Mouse (Mus musculus) stomach, adult 2 months (tissue): Measurements from ENCODE around the gene Oaz2. TPM values are rescaled to one million over a fixed set of nuclear protein-coding genes. Genes with fewer than 3 reads are reported as not detected.

Experiments
- polyA plus RNA-seq: library from polyadenylated mRNA; depleted of rRNA; stranded (reverse); fragments of >200 nt; gene quantifications from 2 replicates; pipeline ENCODE4 v1.2.3, GENCODE M21; 2012; rRNA removed

Gene Oaz2
- 37.9 and 72.6 TPM in 2 replicates for polyA plus RNA-seq

GRCm38 (mm10) chr9:65667701-65668100, at the start of gene Oaz2:
TSS of gene Oaz2 (plus strand) at chr9:65668001.

GRCm38 (mm10) chr9:65629025-65629766, 38.6 kb upstream of the Oaz2 start, which contains the start of gene Rbpms2:
TSS of gene Rbpms2 (plus strand) at chr9:65629648.

Other genes starting within 250 kb of the Oaz2 start
- not detected in 2 replicates for gene Slc51b, start 245.0 kb upstream of the Oaz2 start, polyA plus RNA-seq
- 1.9 and 2.9 TPM in 2 replicates for gene Mtfmt, start 232.2 kb upstream of the Oaz2 start, polyA plus RNA-seq
- 3.8 and 5.6 TPM in 2 replicates for gene Spg21, start 207.1 kb upstream of the Oaz2 start, polyA plus RNA-seq
- 0.05 and 0.16 TPM in 2 replicates for gene Ankdd1a, start 147.8 kb upstream of the Oaz2 start, polyA plus RNA-seq
- gene Plekho2, start 88.0 kb upstream of the Oaz2 start, polyA plus RNA-seq = 8.1 and 9.6 TPM in 2 replicates
- 1.0 TPM in 2 replicates for gene Pif1, start 80.8 kb upstream of the Oaz2 start, polyA plus RNA-seq
- gene Rbpms2, start 38.4 kb upstream of the Oaz2 start, polyA plus RNA-seq = 38.2 and 60.8 TPM in 2 replicates
- 3.8 and 5.7 TPM in 2 replicates for gene Zfp609, start 159.6 kb downstream of the Oaz2 start, polyA plus RNA-seq
- 0.37 and 0.51 TPM in 2 replicates for gene Pclaf, start 222.2 kb downstream of the Oaz2 start, polyA plus RNA-seq
- 1.7 and 1.8 TPM in 2 replicates for gene Trip4, start 240.8 kb downstream of the Oaz2 start, polyA plus RNA-seq
- gene Csnk1g1, start 240.9 kb downstream of the Oaz2 start, polyA plus RNA-seq = 0.61 and 1.1 TPM in 2 replicates